Mouse (Mus musculus) mesoderm, embryonic 11.5 days (tissue): ENCODE data around the gene Dck.
"Not testable (repeated sequence)": the region's sequence is repeated elsewhere in the genome, so short reads cannot be mapped to it uniquely, and the experiment has no call there.

ENCODE experiments used
- DNase-seq: peaks from one replicate; pipeline ENCODE4 v3.0.0-alpha.2; 2012; ENCODE audit warnings: low read depth, low spot score

The Dck gene

GRCm38 (mm10) chr5:88764987-88765481 lies at the start of gene Dck:
Gene Dck, plus strand, starts transcription at chr5:88764996.
- peak; percentile 99 for DNase-seq

- no peak for DNase-seq
Observed at GRCm38 (mm10) chr5:88716983-88717382, 47.8 kb upstream of the Dck start.

DNA sequence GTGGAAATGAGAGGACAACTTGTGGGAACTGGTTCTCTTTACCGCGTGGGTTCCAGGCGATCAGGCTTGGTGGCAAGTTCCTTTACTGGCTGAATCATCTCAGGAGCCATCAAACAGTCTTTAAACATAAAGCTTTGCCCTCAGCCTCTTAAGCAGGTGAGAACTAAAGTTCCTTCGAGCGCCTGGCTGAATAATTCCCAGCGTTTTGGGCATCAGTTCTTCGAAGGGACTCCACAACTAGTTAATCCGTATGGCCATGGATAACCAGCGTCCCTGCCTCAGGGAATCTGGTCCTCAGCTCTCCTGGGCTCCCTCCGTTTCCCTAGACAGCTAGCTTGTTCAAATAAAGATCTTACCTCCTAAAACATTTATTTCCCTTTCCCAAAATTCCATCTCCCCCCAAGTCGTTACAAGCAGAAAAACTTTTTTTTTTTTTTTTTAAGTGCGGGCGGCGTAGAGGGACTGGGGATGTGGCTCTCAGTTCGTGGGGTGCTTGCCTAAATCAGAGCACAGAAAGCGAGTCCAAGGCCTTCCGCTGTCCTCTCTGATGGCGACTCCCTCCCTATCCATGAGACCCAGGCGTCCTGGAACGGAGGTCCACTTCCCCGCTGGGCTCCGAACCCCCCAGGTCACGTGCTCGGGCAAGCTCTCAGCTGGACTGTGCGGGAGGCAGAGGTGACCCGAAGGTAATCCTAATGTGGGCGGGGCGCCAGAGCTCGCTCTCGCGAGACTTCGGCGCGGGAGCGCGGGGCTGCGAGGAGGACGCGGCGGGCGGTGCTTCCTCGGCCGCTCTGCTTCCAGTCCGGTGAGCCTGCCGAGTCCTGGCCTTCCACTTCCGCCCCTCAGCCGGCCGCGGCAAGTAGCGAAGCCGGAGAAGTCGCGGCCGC lies 44.4 kb upstream of the Dck start, which contains the start of gene Mob1b:
Gene Mob1b (plus strand): TSS at position 740 of the 887 bp plus-strand sequence.
- DNase-seq, result peak; percentile 98

DNA sequence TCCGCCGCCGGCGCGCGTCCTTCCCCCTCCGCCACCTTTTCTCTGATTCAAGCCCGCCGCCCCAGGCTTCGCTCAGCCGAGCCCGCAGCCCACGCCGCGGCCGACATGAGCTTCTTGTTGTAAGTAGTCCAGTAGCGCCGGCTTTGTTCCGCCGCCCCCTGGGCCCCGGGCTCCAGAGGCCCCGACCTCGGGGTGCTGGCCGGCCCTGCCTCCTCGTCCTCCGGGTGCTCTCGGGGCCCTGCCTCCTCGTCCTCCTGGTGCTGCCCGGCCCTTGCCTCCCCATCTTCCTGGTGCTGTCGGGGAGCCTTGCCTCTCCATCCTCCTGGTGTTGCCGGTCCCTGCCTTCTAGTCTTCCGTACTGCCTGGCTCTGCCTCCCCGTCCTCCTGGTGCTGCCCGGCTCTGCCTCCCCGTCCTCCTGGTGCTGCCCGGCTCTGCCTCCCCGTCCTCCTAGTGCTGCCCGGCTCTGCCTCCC lies 43.8 kb upstream of the Dck start:
- no peak for DNase-seq

DNA sequence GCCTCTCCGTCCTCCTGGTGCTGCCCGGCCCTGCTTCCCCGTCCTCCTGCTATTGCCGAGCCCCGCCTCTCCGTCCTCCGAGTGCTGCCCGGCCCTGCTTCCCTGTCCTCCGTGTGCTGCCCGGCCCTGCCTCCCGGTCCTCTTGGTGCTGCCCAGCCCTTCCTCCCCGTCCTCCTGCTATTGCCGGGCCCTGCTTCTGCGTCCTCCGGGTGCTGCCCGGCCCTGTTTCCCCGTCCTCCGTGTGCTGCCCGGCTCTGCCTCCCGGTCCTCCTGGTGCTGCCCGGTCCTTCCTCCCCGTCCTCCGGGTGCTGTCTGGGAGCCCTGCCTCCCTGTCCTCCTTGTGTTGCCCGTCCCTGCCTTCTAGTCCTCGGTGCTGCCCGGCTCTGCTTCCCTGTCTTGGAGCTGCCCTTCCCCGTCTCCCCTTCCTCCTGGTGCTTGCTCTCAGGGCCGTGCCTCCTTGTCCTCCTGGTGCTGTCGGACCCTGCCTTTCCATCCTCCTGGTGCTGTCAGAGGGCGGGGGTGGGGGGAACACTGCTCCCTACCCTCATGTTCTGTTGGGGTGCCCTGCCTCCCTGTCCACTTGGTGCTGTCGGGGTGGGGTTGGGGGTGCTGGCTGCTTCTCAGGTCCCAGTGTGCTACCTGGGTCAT lies 43.1 kb upstream of the Dck start:
- peak; percentile 30 for DNase-seq

GRCm38 (mm10) chr5:88722213-88722600 lies 42.6 kb upstream of the Dck start:
- DNase-seq, result no peak

DNA sequence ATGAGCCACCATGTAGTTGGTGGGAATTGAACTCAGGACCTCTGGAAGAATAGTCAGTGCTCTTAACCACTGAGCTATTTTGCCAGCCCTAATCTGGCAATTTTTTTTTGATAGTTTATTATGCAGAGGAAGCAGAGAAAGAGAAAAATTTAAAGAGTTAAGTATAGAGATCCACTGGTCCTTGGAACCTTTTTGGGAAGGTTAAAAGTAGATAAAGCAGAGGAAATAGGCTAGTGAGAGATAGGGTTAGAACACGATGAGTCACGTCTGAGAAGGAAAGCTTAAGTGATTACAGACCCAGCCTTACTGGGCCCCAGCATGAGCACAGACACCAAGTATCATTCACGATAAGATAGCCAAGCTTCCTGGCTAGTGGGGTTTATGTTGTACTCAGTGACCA lies 40.8 kb upstream of the Dck start:
- no peak for DNase-seq

DNA sequence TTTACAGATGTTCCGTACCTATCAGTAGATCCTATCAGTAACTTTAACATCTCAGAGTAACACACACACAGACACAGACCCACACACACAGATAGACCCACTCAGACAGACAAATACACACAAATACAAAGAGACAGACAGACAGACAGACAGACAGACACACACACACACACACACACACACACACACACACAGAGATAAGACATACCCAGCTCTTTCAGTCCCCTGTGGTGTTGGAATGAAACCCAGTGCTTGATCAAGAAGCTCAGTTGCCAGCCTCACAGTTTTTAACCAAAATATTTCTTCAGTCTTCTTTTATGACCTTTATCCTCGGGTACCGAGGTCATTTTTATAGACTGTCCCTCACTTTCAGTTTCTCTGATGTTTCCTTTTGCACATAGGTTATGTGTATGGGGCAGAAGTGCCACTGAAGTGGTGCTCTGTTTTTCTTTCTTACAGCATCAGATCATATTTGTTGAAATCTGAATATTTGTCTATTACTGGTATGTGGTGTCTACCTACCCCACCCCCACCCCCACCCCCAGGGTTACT lies 37.1 kb upstream of the Dck start:
- no peak for DNase-seq

DNA sequence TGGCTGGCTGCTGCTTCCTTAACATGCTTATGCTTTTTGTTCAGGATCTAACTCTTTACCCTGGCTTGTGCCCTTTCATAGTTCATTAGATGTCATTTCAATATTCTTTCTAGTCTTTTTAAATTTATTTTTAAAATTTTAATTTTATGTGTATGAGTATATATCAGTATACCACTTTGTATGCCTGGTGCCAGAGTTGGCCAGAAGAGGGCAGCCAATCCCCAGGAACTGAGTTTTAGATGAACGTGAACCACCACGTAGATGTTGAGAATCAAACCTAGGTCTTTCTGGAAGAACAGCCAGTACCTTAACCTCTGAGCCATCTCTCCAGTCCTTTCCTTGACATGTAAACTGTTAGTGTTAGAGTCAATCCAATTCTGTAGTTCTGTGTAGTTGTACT lies 30.0 kb upstream of the Dck start:
- DNase-seq, result no peak

DNA sequence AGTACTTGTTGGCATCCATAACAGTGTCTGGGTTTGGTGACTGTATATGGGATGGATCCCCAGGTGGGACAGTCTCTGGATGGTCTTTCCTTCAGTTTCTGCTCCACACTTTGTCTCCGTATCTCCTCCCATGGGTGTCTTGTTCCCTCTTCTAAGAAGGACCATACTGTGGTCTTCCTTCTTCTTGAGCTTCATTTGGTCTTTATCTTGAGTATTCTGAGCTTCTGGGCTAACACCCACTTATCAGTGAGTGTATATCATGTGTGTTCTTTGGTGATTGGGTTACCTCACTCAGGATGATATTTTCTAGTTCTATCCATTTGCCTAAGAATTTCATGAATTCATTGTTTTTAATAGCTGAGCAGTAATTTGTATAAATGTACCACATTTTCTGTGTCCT lies 23.7 kb upstream of the Dck start:
- not testable (repeated sequence) for DNase-seq

DNA sequence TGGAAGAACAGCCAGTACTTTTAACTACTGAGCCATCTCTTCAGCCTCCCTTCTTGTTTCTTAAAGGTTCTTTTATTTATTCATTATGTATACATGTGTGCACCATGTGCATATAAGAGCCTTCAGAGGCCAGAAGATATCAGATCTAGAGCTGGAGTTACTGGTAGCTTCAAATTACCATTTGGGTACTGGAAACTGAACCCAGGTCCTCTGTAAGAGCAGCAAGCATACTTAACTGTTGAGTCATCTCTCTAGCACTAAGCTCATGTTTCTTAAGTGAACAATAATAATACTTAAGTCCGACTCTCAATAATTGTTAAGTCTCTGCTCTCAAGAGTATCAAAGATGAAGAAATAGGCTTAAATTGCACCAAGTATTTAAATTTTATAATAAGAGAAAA lies 17.0 kb upstream of the Dck start:
- DNase-seq, result no peak

GRCm38 (mm10) chr5:88753199-88753598 lies 11.6 kb upstream of the Dck start:
- no peak for DNase-seq

DNA sequence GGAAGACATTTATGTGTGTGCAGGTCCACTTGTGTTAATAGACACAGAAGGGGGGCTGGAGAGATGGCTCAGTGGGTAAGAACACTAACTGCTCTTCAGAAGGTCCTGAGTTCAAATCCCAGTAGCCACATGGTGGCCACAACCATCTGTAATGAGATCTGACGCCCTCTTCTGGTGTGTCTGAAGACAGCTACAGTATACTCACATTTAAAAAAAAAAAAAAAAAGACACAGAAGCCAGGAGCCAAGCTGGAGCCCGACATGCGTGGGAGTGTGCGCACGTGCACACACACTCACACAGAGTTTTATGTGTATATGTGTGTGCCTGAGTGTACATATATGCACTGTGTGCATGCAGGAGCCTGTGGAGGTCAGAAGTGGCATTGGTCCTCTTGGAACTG lies 2.2 kb upstream of the Dck start:
- DNase-seq, result no peak

- DNase-seq, result no peak
Observed at GRCm38 (mm10) chr5:88764430-88764986, 288 bp upstream of the Dck start.

GRCm38 (mm10) chr5:88765587-88765986 lies 791 bp downstream of the Dck start:
- no peak for DNase-seq

- no peak for DNase-seq
Observed at GRCm38 (mm10) chr5:88766121-88766520, 1.3 kb downstream of the Dck start.

DNA sequence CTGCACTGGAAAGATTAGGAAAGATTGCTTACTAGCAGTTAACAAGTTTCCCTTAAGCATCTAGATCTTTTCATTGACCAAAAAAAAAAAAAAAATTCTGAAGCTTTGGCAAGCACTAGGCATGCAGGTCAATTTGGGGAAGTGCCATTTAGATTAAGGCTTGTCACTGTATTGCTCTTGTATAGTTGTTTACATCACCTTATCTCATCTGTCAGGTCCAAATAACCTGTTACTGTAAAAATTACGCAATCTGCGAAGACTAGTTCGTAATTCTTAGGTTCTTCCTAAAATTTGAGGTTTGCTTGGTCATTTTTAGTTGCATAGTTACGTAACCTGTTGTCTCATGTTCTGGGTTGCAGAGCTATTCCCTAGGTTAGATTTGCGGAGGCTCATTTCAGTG lies 2.1 kb downstream of the Dck start:
- no peak for DNase-seq

- DNase-seq, result no peak
Observed at GRCm38 (mm10) chr5:88768201-88768600, 3.4 kb downstream of the Dck start.

- DNase-seq, result no peak
Observed at GRCm38 (mm10) chr5:88782072-88782765, 17.4 kb downstream of the Dck start.

DNA sequence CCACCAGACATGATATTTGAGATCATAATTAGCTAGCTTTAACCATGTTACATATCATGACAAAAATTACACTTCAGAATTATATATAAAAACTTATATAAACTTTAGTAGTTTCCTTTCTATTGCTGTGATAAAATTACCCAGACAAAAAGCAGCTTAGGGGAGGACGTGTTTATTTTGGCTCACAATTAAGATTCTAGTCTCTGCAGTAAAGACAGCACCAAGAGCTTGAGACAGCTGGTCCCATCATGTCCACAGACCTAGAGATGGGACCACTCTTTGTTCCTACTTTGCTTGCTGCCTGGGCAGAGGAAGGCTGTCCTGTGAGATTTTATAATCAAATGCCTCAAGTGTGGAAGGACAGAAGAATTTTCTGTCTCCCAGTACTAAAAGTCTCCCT lies 20.3 kb downstream of the Dck start:
- DNase-seq, result no peak

GRCm38 (mm10) chr5:88790675-88791074 lies 25.9 kb downstream of the Dck start:
- no peak for DNase-seq
